Mouse (Mus musculus) ES-E14 (cell line): ENCODE measurements at regions not wholly inside any gene's neighbourhood (a gene's known extent, or its start where the extent isn't known, plus 50 kb on each side); places are given as distances from the start of the nearest gene placed in this dataset.

Source experiments
- MAFK ChIP-seq: IDR thresholded peaks from 2 replicates; pipeline ENCODE4 v1.6.1; 2014; ENCODE audit warnings: mild to moderate bottlenecking, low read depth, low read length, inconsistent platforms; ENCODE audit not compliant: insufficient read depth
- ZC3H11A ChIP-seq: IDR thresholded peaks from 2 replicates; pipeline ENCODE4 v1.6.1; 2012; ENCODE audit warnings: low read depth, mild to moderate bottlenecking, inconsistent platforms, low read length, borderline replicate concordance

DNA sequence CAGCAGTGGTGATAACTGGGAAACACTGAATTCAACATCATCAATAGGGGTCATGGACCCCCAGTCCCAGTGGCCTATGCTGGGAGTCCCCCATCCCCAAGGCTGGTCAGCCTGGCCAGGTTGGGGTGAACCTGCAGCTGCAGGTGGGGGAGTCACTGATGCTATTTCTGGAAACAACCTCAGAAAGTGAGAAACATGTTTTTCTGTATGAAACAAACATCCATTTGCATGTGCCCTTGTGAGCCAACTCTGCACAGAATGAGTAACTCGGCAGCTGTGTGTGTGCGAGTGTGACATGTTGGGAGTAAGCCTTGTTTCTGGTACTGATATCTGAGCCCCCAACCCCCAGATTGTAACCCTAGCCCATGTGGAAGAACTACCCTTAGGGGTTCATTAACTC, 59.0 kb downstream of the Tmem121 start:
- TF ChIP-seq MAFK (no peak), ZC3H11A (no peak)
